Mouse (Mus musculus) T-helper 17 cell (primary cell): ENCODE data around the gene Phf21b.

Source experiments
- in situ Hi-C, 2 experiments: fragments of 300-600 bp; cut with MboI, MseI; formaldehyde crosslinking; loops; 1 replicate in 1 of 2; 2 replicates in 1 of 2; pipeline ENCODE4 v1.15.1; 2025; ENCODE audit warnings: high pct_unique_total_duplicates in 2 of 2

Phf21b gene

GRCm38 (mm10) chr15:84850321-84850720 is 5.5 kb downstream of the Phf21b start:
- in situ Hi-C loops, result loop anchor here in 1 of 2 experiments (10.0 kb wide), 1 partner anchor 74 kb away; the partner anchor contains the start of genes Gm29666 and Nup50

- in situ Hi-C loops, result no loop called here
Observed at GRCm38 (mm10) chr15:84846216-84846615, 9.6 kb downstream of the Phf21b start.

DNA sequence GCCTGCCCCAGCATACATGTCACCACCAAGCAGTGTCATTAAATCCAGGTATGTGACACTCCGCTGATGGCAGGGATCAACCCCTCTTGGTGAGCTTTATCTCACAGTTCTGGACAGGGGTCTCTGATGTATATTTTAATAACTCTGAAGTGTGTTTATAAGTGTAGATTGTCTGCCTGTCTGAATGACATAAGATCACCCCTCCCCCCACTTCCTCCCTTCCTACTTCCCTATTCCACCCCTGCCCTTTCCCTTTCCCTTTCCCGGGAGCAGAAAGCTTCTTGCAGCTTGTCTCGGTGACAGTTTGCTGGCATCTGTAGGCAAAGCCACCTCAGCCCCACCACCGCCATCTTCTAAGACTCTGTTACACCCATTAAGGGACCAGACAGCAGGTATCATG is 11.0 kb downstream of the Phf21b start:
- in situ Hi-C loops, result no loop called here

GRCm38 (mm10) chr15:84843034-84843433 is 12.8 kb downstream of the Phf21b start:
- in situ Hi-C loops, result no loop called here

DNA sequence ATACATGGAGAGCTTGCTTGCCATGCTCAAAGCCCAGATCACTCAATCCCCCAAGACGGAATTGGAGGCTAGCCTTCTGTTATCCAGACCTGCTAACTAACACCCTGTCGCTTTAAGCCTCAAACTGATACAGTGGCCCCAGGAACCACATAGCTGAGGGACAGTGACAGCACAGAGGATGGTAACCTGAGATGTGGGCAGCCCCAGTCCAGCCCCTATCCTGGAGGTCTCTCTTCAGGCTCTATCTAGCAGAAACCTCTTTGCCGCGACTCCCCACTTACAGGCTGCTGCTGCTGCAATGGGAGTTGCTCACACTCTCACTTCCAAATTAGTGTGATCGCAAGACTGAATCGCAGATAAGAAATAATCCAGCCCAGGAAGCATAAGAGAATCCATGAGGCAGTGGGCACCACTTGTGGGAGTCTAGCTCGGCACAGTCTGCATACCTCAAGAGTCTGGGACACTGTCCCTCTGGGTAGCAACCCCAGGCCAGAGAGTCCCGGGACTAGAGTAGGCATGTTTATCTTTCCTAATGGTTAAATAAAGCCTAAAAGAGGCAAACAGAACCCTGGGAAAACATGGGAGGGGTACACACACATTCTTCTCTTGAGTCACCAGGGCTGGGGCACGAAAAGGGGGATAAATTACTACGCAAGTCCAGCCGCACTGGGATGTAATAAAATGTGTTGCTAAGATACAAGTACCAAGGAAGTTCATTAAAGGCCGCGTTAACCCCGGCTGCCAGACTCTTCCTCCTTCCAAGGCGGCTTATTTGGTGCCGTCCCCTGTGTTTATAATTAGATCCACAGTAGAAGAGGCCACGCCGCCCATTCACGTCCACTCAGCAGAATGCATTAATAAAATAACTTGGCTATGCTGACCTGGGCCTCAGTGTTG is 13.7 kb downstream of the Phf21b start:
- in situ Hi-C loops, result no loop called here

DNA sequence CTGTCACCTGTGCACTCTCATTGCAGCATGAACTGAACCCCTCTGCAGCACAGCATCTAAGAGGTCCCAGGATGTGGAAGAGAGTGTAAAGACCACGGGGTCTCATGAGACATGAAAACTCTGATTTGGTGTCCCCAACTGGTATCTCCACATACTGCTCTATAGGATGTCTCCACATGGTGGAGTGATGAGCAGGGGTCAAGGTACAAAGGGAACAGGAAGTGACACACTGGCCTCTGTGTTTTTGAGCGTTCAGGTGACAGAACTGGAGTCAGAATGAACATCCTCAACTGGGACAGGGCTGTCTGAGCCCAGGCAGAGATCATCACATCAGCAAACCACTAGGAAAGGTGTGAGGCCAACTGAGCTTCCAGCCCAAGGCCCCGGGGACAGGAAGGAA is 15.3 kb downstream of the Phf21b start:
- in situ Hi-C loops, result no loop called here

DNA sequence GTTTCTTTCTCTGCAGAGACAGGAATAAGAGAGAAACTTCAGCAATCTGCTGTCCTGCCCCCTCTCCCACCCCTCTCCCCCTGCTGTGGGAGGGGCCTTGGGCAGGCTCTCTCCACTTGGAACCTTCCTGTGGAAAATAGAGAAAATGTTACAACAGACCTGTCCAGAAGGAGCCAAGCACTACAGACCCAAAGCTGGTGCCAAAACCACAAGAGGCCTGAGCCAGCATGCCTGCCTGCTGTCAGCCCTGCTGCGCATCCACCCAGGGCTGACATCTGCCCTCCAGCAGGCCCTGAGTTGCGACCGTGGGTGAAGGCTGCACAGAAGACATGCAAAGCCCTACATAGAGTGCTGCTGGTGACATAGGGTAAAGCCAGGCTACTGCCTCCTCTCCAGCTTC is 16.3 kb downstream of the Phf21b start:
- in situ Hi-C loops, result no loop called here

GRCm38 (mm10) chr15:84837896-84838295 is 18.0 kb downstream of the Phf21b start:
- in situ Hi-C loops, result no loop called here

GRCm38 (mm10) chr15:84829416-84829815 is 26.4 kb downstream of the Phf21b start:
- in situ Hi-C loops, result no loop called here

GRCm38 (mm10) chr15:84828603-84829002 is 27.2 kb downstream of the Phf21b start:
- in situ Hi-C loops, result no loop called here

GRCm38 (mm10) chr15:84823086-84823485 is 32.8 kb downstream of the Phf21b start:
- in situ Hi-C loops, result no loop called here

GRCm38 (mm10) chr15:84820811-84821210 is 35.0 kb downstream of the Phf21b start:
- in situ Hi-C loops, result no loop called here

DNA sequence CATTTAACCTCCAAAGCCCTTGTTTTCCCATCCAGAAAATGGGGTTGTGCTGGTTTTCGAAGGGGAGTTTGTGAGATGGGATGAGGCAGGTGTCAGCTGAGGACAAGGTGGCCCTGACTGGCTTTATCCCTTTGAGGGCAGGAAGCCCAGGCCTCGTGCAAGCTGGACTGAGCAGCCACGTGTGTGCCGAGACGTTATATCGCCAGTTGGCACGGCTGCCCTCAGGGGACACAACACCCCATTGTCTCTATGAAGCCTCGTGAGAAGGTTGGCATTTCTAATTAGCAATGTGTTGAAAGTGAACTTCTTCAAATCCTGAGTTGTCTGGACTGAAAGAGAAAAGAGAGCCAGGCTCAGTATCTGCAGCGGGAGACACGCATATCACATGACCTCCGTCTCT is 37.6 kb downstream of the Phf21b start:
- in situ Hi-C loops, result no loop called here

GRCm38 (mm10) chr15:84817589-84817988 is 38.3 kb downstream of the Phf21b start:
- in situ Hi-C loops, result no loop called here

GRCm38 (mm10) chr15:84815171-84815570 is 40.7 kb downstream of the Phf21b start:
- in situ Hi-C loops, result no loop called here

GRCm38 (mm10) chr15:84812831-84813357 is 43.0 kb downstream of the Phf21b start:
- in situ Hi-C loops, result no loop called here

GRCm38 (mm10) chr15:84811126-84811525 is 44.7 kb downstream of the Phf21b start:
- in situ Hi-C loops, result no loop called here

DNA sequence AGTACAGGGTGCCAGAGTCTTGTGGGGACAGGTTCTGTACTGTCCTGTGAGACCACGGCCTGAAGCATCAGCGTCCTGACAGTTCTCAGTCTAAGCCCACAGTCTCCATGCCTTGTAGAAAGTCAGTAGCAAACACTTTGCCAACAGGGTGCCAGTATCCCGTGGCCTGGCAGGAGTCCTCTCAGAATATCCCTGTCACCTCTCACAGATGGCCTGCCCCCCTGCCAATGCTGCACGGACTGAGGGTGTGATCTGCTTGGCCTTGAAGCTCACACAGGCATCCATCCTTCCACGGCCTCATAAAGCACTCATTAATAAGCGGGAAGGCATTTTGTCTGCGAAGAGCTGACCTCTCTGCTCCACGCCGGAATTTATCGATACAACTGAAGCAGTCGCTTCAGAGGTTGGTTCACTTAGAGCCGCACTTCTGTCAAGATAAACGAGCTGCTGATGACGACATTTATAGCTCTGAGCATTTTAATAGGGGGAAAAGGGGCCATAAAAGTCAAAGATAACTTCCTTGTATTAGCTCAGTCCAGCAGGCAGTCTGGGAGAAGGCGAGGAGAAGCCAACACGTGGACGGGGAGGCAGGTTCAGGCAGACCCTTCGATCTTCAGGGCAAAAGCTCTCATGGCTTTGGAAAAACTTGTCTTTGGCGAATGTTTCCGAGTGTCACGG is 46.4 kb downstream of the Phf21b start:
- in situ Hi-C loops, result no loop called here

DNA sequence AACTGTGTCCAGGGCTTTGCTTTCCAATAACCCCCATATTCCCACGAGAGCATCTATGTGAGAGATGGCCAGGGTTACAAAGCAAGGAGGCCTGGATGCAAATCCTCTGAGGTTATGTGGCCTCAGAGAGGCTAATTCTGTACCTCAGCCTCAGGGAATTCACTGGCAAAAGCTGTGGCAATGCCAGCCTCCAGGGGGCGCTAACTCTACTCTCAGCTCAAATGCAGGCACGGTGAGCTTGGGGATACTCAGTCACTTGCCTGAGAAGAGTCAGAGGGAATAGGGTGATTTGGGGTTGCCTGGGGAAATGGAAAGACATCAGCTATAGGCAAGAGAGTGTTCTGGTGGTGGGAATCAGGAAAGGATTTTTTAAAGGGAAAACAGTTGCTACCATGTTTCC is 52.2 kb downstream of the Phf21b start:
- in situ Hi-C loops, result no loop called here

DNA sequence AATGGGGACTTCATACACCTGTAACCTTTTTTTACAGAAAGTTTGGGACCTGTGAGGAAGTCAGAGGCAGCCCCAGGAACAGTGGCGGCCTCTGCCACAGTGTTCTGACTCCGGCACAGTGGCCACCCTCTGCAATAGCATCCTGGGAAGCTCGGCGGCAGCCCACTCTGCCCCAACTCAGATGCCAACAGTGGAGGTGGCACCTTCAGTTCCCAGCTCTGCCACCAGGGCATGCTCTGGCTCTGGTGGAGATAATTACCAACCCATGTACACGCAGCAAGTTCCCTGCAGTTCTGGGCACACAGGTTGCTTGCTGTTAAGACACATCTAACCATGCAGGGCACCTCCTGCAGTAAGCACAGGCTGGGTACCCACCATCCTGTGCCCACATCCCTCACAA is 55.7 kb downstream of the Phf21b start:
- in situ Hi-C loops, result no loop called here

- in situ Hi-C loops, result no loop called here
Observed at GRCm38 (mm10) chr15:84793649-84794048, 62.2 kb downstream of the Phf21b start.

DNA sequence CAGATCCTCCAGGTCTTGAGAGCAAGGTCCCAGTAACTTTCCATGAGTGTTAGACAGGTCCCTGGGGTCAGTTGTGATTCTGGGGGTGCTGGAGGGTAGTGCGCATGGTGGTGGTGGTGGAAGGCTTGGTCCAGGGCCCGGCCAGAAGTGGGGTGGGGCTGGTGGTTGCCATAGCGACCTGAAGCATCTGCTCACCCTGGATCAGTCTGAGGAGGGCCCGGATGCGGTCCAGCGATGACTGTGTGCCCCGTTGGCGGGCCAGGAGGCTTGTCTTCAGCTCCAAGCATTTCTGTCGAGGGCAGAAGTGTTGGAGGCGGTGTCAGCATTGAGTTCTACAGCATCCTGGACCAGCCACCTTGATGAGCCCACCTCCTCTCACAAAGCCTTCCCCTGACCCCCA is 68.7 kb downstream of the Phf21b start:
- in situ Hi-C loops, result no loop called here

DNA sequence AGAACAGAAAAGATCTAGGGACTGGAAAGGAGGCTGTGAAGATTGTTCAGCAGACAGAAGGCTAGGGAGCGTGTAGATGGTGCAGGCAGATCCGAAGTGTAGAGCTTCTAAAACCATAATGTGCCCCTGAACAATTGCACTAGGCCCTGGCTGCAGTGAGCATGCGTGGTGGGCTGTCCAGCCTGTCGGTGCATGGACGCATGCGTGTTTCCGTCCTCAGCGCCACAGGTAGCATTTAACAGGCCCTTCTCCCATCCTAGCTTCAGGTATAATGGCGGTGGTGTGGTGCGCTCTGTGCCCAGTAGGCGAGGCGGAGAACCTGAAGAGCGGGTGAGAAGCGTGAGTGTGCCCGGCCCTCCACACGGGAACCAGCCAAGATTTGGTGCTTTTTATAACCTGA is 71.0 kb downstream of the Phf21b start:
- in situ Hi-C loops, result no loop called here
